14 mouse cellular contexts compared by ENCODE assay signal in genomic region chr14:68355462-68355905, GRCm38 (mm10).
DNase-seq lines count a peak whose midpoint lies in the region; ATAC-seq and TF ChIP-seq lines count a peak whose summit lies in the region.
"Had no signal": no experiment of that assay in that cellular context is flagged by ENCODE, and none has a peak within 500 bp of the region (broad histone marks: within the 10 kb centered on the region; RNA-seq: fewer than 3 reads in every experiment).

No protein-coding gene starts in this region.

- peak; percentile 90 for ATAC-seq in forebrain, embryonic 14.5 days
- peak; percentile 71 for ATAC-seq in hindbrain, embryonic 15.5 days (ENCODE audit: low FRiP score, low read depth)
- ATAC-seq in neural tube, embryonic 15.5 days (ENCODE audit: low FRiP score): peak; percentile 61; the same call in 1 of the 2 replicates
- ATAC-seq: intestine, embryonic 15.5 days; Patski had no signal

- no peaks in the 10 kb centered on the region for H3K36me3 ChIP-seq in forebrain, embryonic 14.5 days (ENCODE audit: control insufficient read depth, insufficient read depth, low read length)
- no peaks in the 10 kb centered on the region for H3K36me3 ChIP-seq in hindbrain, embryonic 15.5 days
- no peaks in the 10 kb centered on the region for H3K36me3 ChIP-seq in neural tube, embryonic 15.5 days
- H3K36me3 ChIP-seq: intestine, embryonic 15.5 days; limb, embryonic 15.5 days; lung, embryonic 15.5 days had no signal

- peaks cover 8% of the 10 kb centered on the region; the same call in 1 of the 2 replicates for H3K4me1 ChIP-seq in forebrain, embryonic 14.5 days (ENCODE audit: control insufficient read depth, insufficient read depth, low read length)
- peaks cover 8% of the 10 kb centered on the region; the same call in 1 of the 2 replicates for H3K4me1 ChIP-seq in hindbrain, embryonic 15.5 days (replicated peaks)
- peaks cover 16% of the 10 kb centered on the region for H3K4me1 ChIP-seq in neural tube, embryonic 15.5 days
- H3K4me1 ChIP-seq: intestine, embryonic 15.5 days; limb, embryonic 15.5 days; lung, embryonic 15.5 days had no signal

- H3K27me3 ChIP-seq in forebrain, embryonic 14.5 days (replicated peaks; ENCODE audit: control insufficient read depth, insufficient read depth, low read length): no peaks in the 10 kb centered on the region
- H3K27me3 ChIP-seq in hindbrain, embryonic 15.5 days: no peaks in the 10 kb centered on the region
- H3K27me3 ChIP-seq in neural tube, embryonic 15.5 days (replicated peaks): no peaks in the 10 kb centered on the region
- H3K27me3 ChIP-seq: CH12.LX; intestine, embryonic 15.5 days; limb, embryonic 15.5 days; lung, embryonic 15.5 days had no signal

- WGBS in forebrain, embryonic 14.5 days: 16% methylated on average over 8 of the region's 8 CpGs
- WGBS in hindbrain, embryonic 15.5 days: 27% methylated on average over 8 of the region's 8 CpGs
- 18% methylated on average over 8 of the region's 8 CpGs for WGBS in neural tube, embryonic 15.5 days

- intact Hi-C loops in left cerebral cortex, postnatal 4 days (cut with DNase I): no loop called here
- intact Hi-C loops in gastrocnemius, adult 2 months (cut with DNase I): no loop called here

- H3K4me3 ChIP-seq in forebrain, embryonic 14.5 days (ENCODE audit: low read depth, low read length): no peak overlapping the region
- no peak overlapping the region for H3K4me3 ChIP-seq in hindbrain, embryonic 15.5 days
- no peak overlapping the region for H3K4me3 ChIP-seq in neural tube, embryonic 15.5 days (replicated peaks)
- H3K4me3 ChIP-seq in gastrocnemius, adult 2 months: no peak overlapping the region
- H3K4me3 ChIP-seq: intestine, embryonic 15.5 days; limb, embryonic 15.5 days; lung, embryonic 15.5 days had no signal

- H3K27ac ChIP-seq in forebrain, embryonic 14.5 days (ENCODE audit: low read depth, low read length): no peak overlapping the region
- H3K27ac ChIP-seq in hindbrain, embryonic 15.5 days (replicated peaks): peak overlapping the region; percentile 56; the same call in 1 of the 2 replicates
- H3K27ac ChIP-seq in neural tube, embryonic 15.5 days (replicated peaks): no peak overlapping the region; the same call in 1 of the 2 replicates
- no peak overlapping the region for H3K27ac ChIP-seq in gastrocnemius, adult 2 months
- H3K27ac ChIP-seq: intestine, embryonic 15.5 days; limb, embryonic 15.5 days; lung, embryonic 15.5 days; stomach, postnatal 0 days had no signal

- no peak overlapping the region for H3K9ac ChIP-seq in forebrain, embryonic 14.5 days (ENCODE audit: low read length)
- H3K9ac ChIP-seq in hindbrain, embryonic 15.5 days: no peak overlapping the region
- no peak overlapping the region for H3K9ac ChIP-seq in neural tube, embryonic 15.5 days (replicated peaks)
- H3K9ac ChIP-seq: intestine, embryonic 15.5 days; limb, embryonic 15.5 days; lung, embryonic 15.5 days had no signal

- DNase-seq in left cerebral cortex, postnatal 4 days: peak; percentile 34
- no peak for DNase-seq in left cerebral cortex, adult 11 months (ENCODE audit: low spot score)
- DNase-seq in forebrain, embryonic 14.5 days (ENCODE audit: low spot score): peak; percentile 91
- DNase-seq in gastrocnemius, adult 2 months: no peak
- DNase-seq in kidney, postnatal 4 days: no peak
- DNase-seq: kidney, postnatal 25 days had no signal

- H3K9me3 ChIP-seq in forebrain, embryonic 14.5 days (replicated peaks; ENCODE audit: control insufficient read depth, low read length): no peaks in the 10 kb centered on the region
- no peaks in the 10 kb centered on the region for H3K9me3 ChIP-seq in hindbrain, embryonic 15.5 days
- no peaks in the 10 kb centered on the region for H3K9me3 ChIP-seq in neural tube, embryonic 15.5 days (replicated peaks)
- H3K9me3 ChIP-seq: intestine, embryonic 15.5 days; limb, embryonic 15.5 days; lung, embryonic 15.5 days had no signal

- no peak overlapping the region for H3K4me2 ChIP-seq in forebrain, embryonic 14.5 days (ENCODE audit: low read length)
- H3K4me2 ChIP-seq in hindbrain, embryonic 15.5 days: no peak overlapping the region
- no peak overlapping the region for H3K4me2 ChIP-seq in neural tube, embryonic 15.5 days
- H3K4me2 ChIP-seq: intestine, embryonic 15.5 days; limb, embryonic 15.5 days; lung, embryonic 15.5 days had no signal

- no peak for TF ChIP-seq CTCF in gastrocnemius, adult 2 months (IDR thresholded peaks at IDR 0.05)

Comparison
In these comparisons a context has a peak if more than half of its experiments do, and no peak if none do; other contexts are left out.
1. DNase-seq: peak in left cerebral cortex, postnatal 4 days (single experiment) and forebrain, embryonic 14.5 days (single experiment); none in left cerebral cortex, adult 11 months (single experiment), gastrocnemius, adult 2 months (single experiment) and kidney, postnatal 4 days (0 of 2).
2. Peak in every context shown above with its lines, with median percentiles within 50 percentile points of each other: ATAC-seq.